In genomic region chr2:45656011-45656410, GRCm38 (mm10) we compare ENCODE assay signal across 11 mouse cellular contexts.
"Had no signal": no experiment of that assay in that cellular context is flagged by ENCODE, and none has a peak within 500 bp of the region (broad histone marks: within the 10 kb centered on the region; RNA-seq: fewer than 3 reads in every experiment).

No protein-coding gene starts in this region.

- H3K9me3 ChIP-seq: limb, embryonic 15.5 days; liver, embryonic 12.5 days; midbrain, embryonic 12.5 days had no signal

- H3K4me2 ChIP-seq: limb, embryonic 15.5 days; liver, embryonic 12.5 days; lung, embryonic 14.5 days; midbrain, embryonic 12.5 days had no signal

- H3K4me3 ChIP-seq: limb, embryonic 15.5 days; liver, embryonic 12.5 days; midbrain, embryonic 12.5 days had no signal

- H3K9ac ChIP-seq: limb, embryonic 15.5 days; liver, embryonic 12.5 days; lung, embryonic 14.5 days; midbrain, embryonic 12.5 days had no signal

- DNase-seq: kidney, adult 9 months; kidney, postnatal 14 days; left cerebral cortex, postnatal 4 days; lung, embryonic 14.5 days; lung, postnatal 10 days; right cerebral cortex, postnatal 14 days; thymus, postnatal 4 days had no signal

- H3K27ac ChIP-seq: limb, embryonic 15.5 days; liver, embryonic 12.5 days; midbrain, embryonic 12.5 days had no signal

- H3K4me1 ChIP-seq: limb, embryonic 15.5 days; liver, embryonic 12.5 days; midbrain, embryonic 12.5 days had no signal

- H3K27me3 ChIP-seq: limb, embryonic 15.5 days; liver, embryonic 12.5 days; midbrain, embryonic 12.5 days had no signal

- ATAC-seq: liver, embryonic 12.5 days; midbrain, embryonic 16.5 days had no signal

- H3K36me3 ChIP-seq: limb, embryonic 15.5 days; liver, embryonic 12.5 days; midbrain, embryonic 12.5 days had no signal
